Mouse (Mus musculus): ENCODE measurements around the gene Tdrd9. TPM values are rescaled to one million over a fixed set of nuclear protein-coding genes. Genes with fewer than 3 reads are reported as not detected.

Tdrd9 gene
- total and polyA plus RNA-seq, 3 experiments = 0.09 to 0.10 TPM; not detected in 1

DNA sequence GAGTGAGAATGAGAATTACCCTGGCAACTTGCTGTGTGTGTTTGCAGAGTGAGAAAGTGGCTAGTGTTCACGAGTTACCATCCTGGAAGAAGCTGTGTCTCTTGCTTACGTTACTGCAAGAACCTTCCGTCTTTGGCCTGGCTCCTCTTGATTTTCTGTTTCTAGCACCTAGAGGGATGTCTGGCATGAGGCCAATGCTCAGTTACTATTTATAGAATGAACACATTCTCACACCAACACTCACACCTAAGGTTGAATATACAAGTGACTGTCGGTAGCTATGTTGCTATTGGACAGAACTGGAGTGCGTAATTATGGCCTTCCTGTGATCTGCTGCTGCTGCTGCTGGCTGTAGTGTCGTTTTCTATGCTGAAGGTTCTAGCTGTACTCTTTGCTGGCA lies 5.8 kb downstream of the Tdrd9 start:
- Histone ChIP-seq H3K9ac (ENCODE audit: low read depth, low read length) (no peak overlapping the region), H3K79me2 (replicated peaks; ENCODE audit: control insufficient read depth, insufficient read depth, low read length) (no peaks in the 10 kb centered on the region), H3K4me1 (ENCODE audit: control insufficient read depth, insufficient read depth, low read length) (peaks cover 3% of the 10 kb centered on the region; the same call in 1 of the 2 replicates), H3K36me3 (ENCODE audit: control insufficient read depth, insufficient read depth, low read length) (no peaks in the 10 kb centered on the region), H3K27me3 (ENCODE audit: control insufficient read depth, insufficient read depth, low read length) (no peaks in the 10 kb centered on the region), H3K4me3 (no peak overlapping the region), H3K27ac (no peak overlapping the region; the same call in 1 of the 2 replicates)
- intact Hi-C loops (cut with DNase I) = no loop called here
- no peak for DNase-seq
- TF ChIP-seq EP300 (IDR thresholded peaks at IDR 0.05; ENCODE audit: insufficient read depth, low read depth, low read length) (no peak), POLR2A (IDR thresholded peaks at IDR 0.05; ENCODE audit: insufficient read depth, low read depth, low read length) (no peak), CTCF (IDR thresholded peaks at IDR 0.05) (no peak)
- WGBS = 28% methylated on average over 6 of the region's 6 CpGs

- Histone ChIP-seq H3K36me3 (ENCODE audit: control insufficient read depth, insufficient read depth, low read length) (no peaks in the 10 kb centered on the region), H3K27me3 (ENCODE audit: control insufficient read depth, insufficient read depth, low read length) (no peaks in the 10 kb centered on the region), H3K9ac (ENCODE audit: low read depth, low read length) (no peak overlapping the region), H3K4me3 (no peak overlapping the region), H3K4me1 (ENCODE audit: control insufficient read depth, insufficient read depth, low read length) (peaks cover 3% of the 10 kb centered on the region; the same call in 1 of the 2 replicates), H3K79me2 (replicated peaks; ENCODE audit: control insufficient read depth, insufficient read depth, low read length) (no peaks in the 10 kb centered on the region), H3K27ac (no peak overlapping the region)
- TF ChIP-seq EP300 (IDR thresholded peaks at IDR 0.05; ENCODE audit: insufficient read depth, low read depth, low read length) (no peak), CTCF (IDR thresholded peaks at IDR 0.05) (no peak)
- no peak for DNase-seq
- intact Hi-C loops (cut with DNase I) = no loop called here
- WGBS = 44% methylated on average over 6 of the region's 6 CpGs
These were observed 6.9 kb downstream of the Tdrd9 start for GRCm38 (mm10) chr12:111978274-111978673.

DNA sequence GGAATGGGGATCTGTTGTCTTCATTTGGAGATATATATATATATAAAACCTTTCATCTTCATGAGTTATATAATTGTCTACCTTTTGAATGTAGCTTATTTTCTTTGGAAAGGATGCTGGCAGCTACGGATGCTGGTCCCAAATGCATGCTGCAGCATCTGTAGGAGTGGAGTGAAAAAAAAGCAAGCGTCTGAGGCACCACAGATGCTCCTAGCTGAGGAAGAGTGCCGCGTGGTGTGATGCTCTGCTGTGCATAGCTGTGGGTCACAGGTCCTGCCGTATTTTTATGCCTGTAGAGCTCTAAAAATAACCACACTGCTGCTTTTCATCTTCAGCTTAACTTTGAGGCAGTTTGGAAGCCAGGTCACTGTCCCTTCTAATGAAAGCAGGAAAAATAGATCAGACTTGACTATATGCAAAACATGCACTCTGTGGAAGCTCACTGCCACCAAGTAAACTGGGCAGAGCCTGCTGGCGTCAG lies 9.6 kb downstream of the Tdrd9 start, which contains the start of gene Rd3l:
Gene Rd3l (minus strand): TSS at position 431 of the 481 bp plus-strand sequence.
- H3K27ac ChIP-seq = no peak within 1 kb of the TSS
- H3K27me3 ChIP-seq (ENCODE audit: control insufficient read depth, insufficient read depth, low read length) = no peaks in the 10 kb centered on the region
- intact Hi-C loops (cut with DNase I) = no loop called here
- H3K4me1 ChIP-seq (ENCODE audit: control insufficient read depth, insufficient read depth, low read length) = peaks cover 3% of the 10 kb centered on the region; the same call in 1 of the 2 replicates
- no peak within 1 kb of the TSS for H3K9ac ChIP-seq (ENCODE audit: low read depth, low read length)
- no peak within 1 kb of the TSS for H3K4me3 ChIP-seq
- DNase-seq = no peak
- 41% methylated on average over 6 of the region's 6 CpGs for WGBS
- H3K79me2 ChIP-seq (replicated peaks; ENCODE audit: control insufficient read depth, insufficient read depth, low read length) = no peaks in the 10 kb centered on the region
- H3K36me3 ChIP-seq (ENCODE audit: control insufficient read depth, insufficient read depth, low read length) = no peaks in the 10 kb centered on the region
- TF ChIP-seq EP300 (IDR thresholded peaks at IDR 0.05; ENCODE audit: insufficient read depth, low read depth, low read length) (no peak), CTCF (IDR thresholded peaks at IDR 0.05) (no peak), POLR2A (IDR thresholded peaks at IDR 0.05; ENCODE audit: insufficient read depth, low read depth, low read length) (no peak)

- WGBS = 77% methylated on average over 8 of the region's 8 CpGs
- Histone ChIP-seq H3K79me2 (replicated peaks; ENCODE audit: control insufficient read depth, insufficient read depth, low read length) (no peaks in the 10 kb centered on the region), H3K4me3 (no peak overlapping the region), H3K4me1 (ENCODE audit: control insufficient read depth, insufficient read depth, low read length) (peaks cover 3% of the 10 kb centered on the region; the same call in 1 of the 2 replicates), H3K9ac (ENCODE audit: low read depth, low read length) (no peak overlapping the region), H3K27ac (no peak overlapping the region), H3K27me3 (ENCODE audit: control insufficient read depth, insufficient read depth, low read length) (no peaks in the 10 kb centered on the region), H3K36me3 (ENCODE audit: control insufficient read depth, insufficient read depth, low read length) (no peaks in the 10 kb centered on the region)
- no peak for DNase-seq
- no peak for TF ChIP-seq EP300 (IDR thresholded peaks at IDR 0.05; ENCODE audit: insufficient read depth, low read depth, low read length)
- TF ChIP-seq POLR2A (IDR thresholded peaks at IDR 0.05; ENCODE audit: insufficient read depth, low read depth, low read length) = no peak
- TF ChIP-seq CTCF (IDR thresholded peaks at IDR 0.05) = no peak
- intact Hi-C loops (cut with DNase I) = no loop called here
These were observed 10.5 kb downstream of the Tdrd9 start for GRCm38 (mm10) chr12:111981831-111982230.

- 60% methylated on average over 2 of the region's 2 CpGs for WGBS
- no peaks in the 10 kb centered on the region for H3K36me3 ChIP-seq (ENCODE audit: control insufficient read depth, insufficient read depth, low read length)
- no peak overlapping the region for H3K27ac ChIP-seq
- no peak overlapping the region for H3K4me3 ChIP-seq
- peaks cover 2% of the 10 kb centered on the region; the same call in 1 of the 2 replicates for H3K4me1 ChIP-seq (ENCODE audit: control insufficient read depth, insufficient read depth, low read length)
- no peaks in the 10 kb centered on the region for H3K79me2 ChIP-seq (replicated peaks; ENCODE audit: control insufficient read depth, insufficient read depth, low read length)
- DNase-seq = no peak
- intact Hi-C loops (cut with DNase I) = no loop called here
- H3K9ac ChIP-seq (ENCODE audit: low read depth, low read length) = no peak overlapping the region
- TF ChIP-seq CTCF (IDR thresholded peaks at IDR 0.05) (no peak), POLR2A (IDR thresholded peaks at IDR 0.05; ENCODE audit: insufficient read depth, low read depth, low read length) (no peak), EP300 (IDR thresholded peaks at IDR 0.05; ENCODE audit: insufficient read depth, low read depth, low read length) (no peak)
- no peaks in the 10 kb centered on the region for H3K27me3 ChIP-seq (ENCODE audit: control insufficient read depth, insufficient read depth, low read length)
These were observed 11.8 kb downstream of the Tdrd9 start for GRCm38 (mm10) chr12:111983165-111983564.

DNA sequence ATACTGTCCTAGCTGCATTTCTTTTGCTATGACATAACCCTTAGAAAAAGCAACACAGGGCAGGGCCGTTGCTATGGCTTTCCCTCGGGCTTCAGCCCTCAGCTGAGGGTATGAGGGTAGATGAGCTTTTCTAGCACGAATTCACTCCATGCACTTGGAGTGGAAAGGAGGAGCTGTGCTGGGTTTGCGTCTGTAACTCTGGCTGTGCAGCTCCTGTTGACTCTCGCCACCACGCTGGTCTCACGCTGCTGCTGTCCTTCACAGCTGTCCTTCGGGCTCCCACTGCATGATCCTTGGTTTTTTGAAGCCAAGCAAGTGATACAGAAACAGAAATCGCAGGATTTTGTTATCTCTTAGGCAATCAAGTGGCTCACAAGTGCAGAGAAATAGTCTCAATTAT lies 15.4 kb downstream of the Tdrd9 start:
- H3K36me3 ChIP-seq (ENCODE audit: control insufficient read depth, insufficient read depth, low read length) = no peaks in the 10 kb centered on the region
- intact Hi-C loops (cut with DNase I) = no loop called here
- no peaks in the 10 kb centered on the region for H3K79me2 ChIP-seq (replicated peaks; ENCODE audit: control insufficient read depth, insufficient read depth, low read length)
- no peak overlapping the region for H3K4me3 ChIP-seq
- DNase-seq = no peak
- no peak overlapping the region for H3K27ac ChIP-seq
- H3K4me1 ChIP-seq (ENCODE audit: control insufficient read depth, insufficient read depth, low read length) = no peaks in the 10 kb centered on the region
- H3K9ac ChIP-seq (ENCODE audit: low read depth, low read length) = no peak overlapping the region
- TF ChIP-seq POLR2A (IDR thresholded peaks at IDR 0.05; ENCODE audit: insufficient read depth, low read depth, low read length) (no peak), EP300 (IDR thresholded peaks at IDR 0.05; ENCODE audit: insufficient read depth, low read depth, low read length) (no peak), CTCF (IDR thresholded peaks at IDR 0.05) (no peak)
- H3K27me3 ChIP-seq (ENCODE audit: control insufficient read depth, insufficient read depth, low read length) = no peaks in the 10 kb centered on the region
- WGBS = 40% methylated on average over 9 of the region's 9 CpGs
